Mouse (Mus musculus): Measurements from ENCODE around the gene Phf14. TPM values are rescaled to one million over a fixed set of nuclear protein-coding genes. Genes with fewer than 3 reads are reported as not detected.

The Phf14 gene
- polyA plus RNA-seq, 1 experiment from 2014 or later = 112 TPM

- Histone ChIP-seq H3K36me3 (peaks cover 12% of the 10 kb centered on the region; the same call in 1 of the 2 replicates), H3K4me1 (no peaks in the 10 kb centered on the region), H3K9me3 (no peaks in the 10 kb centered on the region), H3K27ac (no peak overlapping the region), H3K27me3 (no peaks in the 10 kb centered on the region), H3K4me2 (no peak overlapping the region), H3K9ac (no peak overlapping the region), H3K4me3 (no peak overlapping the region)
- 91% methylated on average over 5 of the region's 5 CpGs for WGBS
- ATAC-seq (ENCODE audit: insufficient number of reproducible peaks, insufficient read depth, low FRiP score, low TSS enrichment, low read depth) = no peak
These were observed 167.0 kb downstream of the Phf14 start for GRCm38 (mm10) chr6:12074599-12074998.

- H3K4me1 ChIP-seq = no peaks in the 10 kb centered on the region
- 67% methylated on average over 7 of the region's 7 CpGs for WGBS
- no peak for ATAC-seq (ENCODE audit: insufficient number of reproducible peaks, insufficient read depth, low FRiP score, low TSS enrichment, low read depth)
These were observed 169.7 kb downstream of the Phf14 start for GRCm38 (mm10) chr6:12077338-12077737.

GRCm38 (mm10) chr6:12077880-12078618 is 170.4 kb downstream of the Phf14 start:
- Histone ChIP-seq H3K36me3 (peaks cover 17% of the 10 kb centered on the region), H3K4me2 (no peak overlapping the region), H3K27ac (no peak overlapping the region), H3K4me3 (no peak overlapping the region), H3K9ac (no peak overlapping the region), H3K9me3 (no peaks in the 10 kb centered on the region), H3K4me1 (no peaks in the 10 kb centered on the region), H3K27me3 (no peaks in the 10 kb centered on the region)
- 82% methylated on average over 8 of the region's 8 CpGs for WGBS
- no peak for ATAC-seq (ENCODE audit: insufficient number of reproducible peaks, insufficient read depth, low FRiP score, low TSS enrichment, low read depth)

More at GRCm38 (mm10) chr6:12077338-12077737, 169.7 kb downstream of the Phf14 start:
- no peak overlapping the region for H3K4me3 ChIP-seq
- H3K9ac ChIP-seq = no peak overlapping the region
- no peaks in the 10 kb centered on the region for H3K9me3 ChIP-seq
- H3K27me3 ChIP-seq = no peaks in the 10 kb centered on the region
- H3K27ac ChIP-seq = no peak overlapping the region
- H3K4me2 ChIP-seq = no peak overlapping the region
- peaks cover 13% of the 10 kb centered on the region for H3K36me3 ChIP-seq

GRCm38 (mm10) chr6:12079260-12079659 is 171.7 kb downstream of the Phf14 start:
- Histone ChIP-seq H3K4me1 (no peaks in the 10 kb centered on the region), H3K9me3 (no peaks in the 10 kb centered on the region), H3K27ac (no peak overlapping the region), H3K27me3 (no peaks in the 10 kb centered on the region), H3K4me3 (no peak overlapping the region), H3K4me2 (no peak overlapping the region), H3K36me3 (peaks cover 23% of the 10 kb centered on the region), H3K9ac (no peak overlapping the region)
- ATAC-seq (ENCODE audit: insufficient number of reproducible peaks, insufficient read depth, low FRiP score, low TSS enrichment, low read depth) = no peak
- 94% methylated on average over 4 of the region's 4 CpGs for WGBS

- Histone ChIP-seq H3K4me1 (no peaks in the 10 kb centered on the region), H3K36me3 (peaks cover 23% of the 10 kb centered on the region), H3K4me2 (no peak overlapping the region), H3K9me3 (no peaks in the 10 kb centered on the region), H3K9ac (no peak overlapping the region), H3K27me3 (no peaks in the 10 kb centered on the region), H3K27ac (no peak overlapping the region), H3K4me3 (no peak overlapping the region)
- no peak for ATAC-seq (ENCODE audit: insufficient number of reproducible peaks, insufficient read depth, low FRiP score, low TSS enrichment, low read depth)
- 73% methylated on average over 5 of the region's 5 CpGs for WGBS
These were observed 172.8 kb downstream of the Phf14 start for GRCm38 (mm10) chr6:12080423-12080822.

- no peak overlapping the region for H3K27ac ChIP-seq
- H3K4me3 ChIP-seq = no peak overlapping the region
- H3K27me3 ChIP-seq = no peaks in the 10 kb centered on the region
- no peak for ATAC-seq (ENCODE audit: insufficient number of reproducible peaks, insufficient read depth, low FRiP score, low TSS enrichment, low read depth)
- H3K4me2 ChIP-seq = no peak overlapping the region
- H3K9me3 ChIP-seq = no peaks in the 10 kb centered on the region
- 68% methylated on average over 2 of the region's 2 CpGs for WGBS
- H3K36me3 ChIP-seq = peaks cover 23% of the 10 kb centered on the region
- H3K9ac ChIP-seq = no peak overlapping the region
- no peaks in the 10 kb centered on the region for H3K4me1 ChIP-seq
These were observed 174.1 kb downstream of the Phf14 start for GRCm38 (mm10) chr6:12081722-12082121.

- H3K4me1 ChIP-seq = no peaks in the 10 kb centered on the region
- H3K27ac ChIP-seq = no peak overlapping the region
- no peak overlapping the region for H3K4me2 ChIP-seq
- H3K9ac ChIP-seq = no peak overlapping the region
- no peaks in the 10 kb centered on the region for H3K27me3 ChIP-seq
- H3K4me3 ChIP-seq = no peak overlapping the region
- WGBS = 79% methylated on average over 2 of the region's 2 CpGs
- H3K36me3 ChIP-seq = peaks cover 23% of the 10 kb centered on the region
- no peak for ATAC-seq (ENCODE audit: insufficient number of reproducible peaks, insufficient read depth, low FRiP score, low TSS enrichment, low read depth)
- H3K9me3 ChIP-seq = no peaks in the 10 kb centered on the region
These were observed 174.5 kb downstream of the Phf14 start for GRCm38 (mm10) chr6:12082125-12082524.

GRCm38 (mm10) chr6:12082531-12083216 is 175.1 kb downstream of the Phf14 start:
- Histone ChIP-seq H3K4me3 (no peak overlapping the region), H3K9me3 (no peaks in the 10 kb centered on the region), H3K27me3 (no peaks in the 10 kb centered on the region), H3K4me1 (no peaks in the 10 kb centered on the region), H3K27ac (no peak overlapping the region), H3K36me3 (peaks cover 23% of the 10 kb centered on the region), H3K9ac (no peak overlapping the region), H3K4me2 (no peak overlapping the region)
- ATAC-seq (ENCODE audit: insufficient number of reproducible peaks, insufficient read depth, low FRiP score, low TSS enrichment, low read depth) = no peak
- 67% methylated on average over 6 of the region's 6 CpGs for WGBS

- no peak overlapping the region for H3K27ac ChIP-seq
- no peaks in the 10 kb centered on the region for H3K4me1 ChIP-seq
- H3K4me2 ChIP-seq = no peak overlapping the region
- peaks cover 14% of the 10 kb centered on the region for H3K36me3 ChIP-seq
- 90% methylated on average over 5 of the region's 5 CpGs for WGBS
- no peaks in the 10 kb centered on the region for H3K9me3 ChIP-seq
- no peak overlapping the region for H3K4me3 ChIP-seq
- no peak for ATAC-seq (ENCODE audit: insufficient number of reproducible peaks, insufficient read depth, low FRiP score, low TSS enrichment, low read depth)
- no peaks in the 10 kb centered on the region for H3K27me3 ChIP-seq
- no peak overlapping the region for H3K9ac ChIP-seq
These were observed 177.1 kb downstream of the Phf14 start for GRCm38 (mm10) chr6:12084721-12085120.

GRCm38 (mm10) chr6:12089439-12089992 is 181.9 kb downstream of the Phf14 start:
- WGBS = 60% methylated on average over 3 of the region's 3 CpGs
- no peaks in the 10 kb centered on the region for H3K36me3 ChIP-seq
- no peak overlapping the region for H3K4me3 ChIP-seq
- H3K27me3 ChIP-seq = no peaks in the 10 kb centered on the region
- no peaks in the 10 kb centered on the region for H3K9me3 ChIP-seq
- no peak overlapping the region for H3K9ac ChIP-seq
- H3K27ac ChIP-seq = no peak overlapping the region
- ATAC-seq (ENCODE audit: insufficient number of reproducible peaks, insufficient read depth, low FRiP score, low TSS enrichment, low read depth) = no peak
- H3K4me1 ChIP-seq = no peaks in the 10 kb centered on the region
- H3K4me2 ChIP-seq = no peak overlapping the region

- no peaks in the 10 kb centered on the region for H3K9me3 ChIP-seq
- H3K4me2 ChIP-seq = no peak overlapping the region
- no peak overlapping the region for H3K4me3 ChIP-seq
- H3K4me1 ChIP-seq = no peaks in the 10 kb centered on the region
- ATAC-seq (ENCODE audit: insufficient number of reproducible peaks, insufficient read depth, low FRiP score, low TSS enrichment, low read depth) = no peak
- H3K36me3 ChIP-seq = no peaks in the 10 kb centered on the region
- no peak overlapping the region for H3K27ac ChIP-seq
- WGBS = 86% methylated on average over 1 of the region's 1 CpGs
- H3K9ac ChIP-seq = no peak overlapping the region
- H3K27me3 ChIP-seq = no peaks in the 10 kb centered on the region
These were observed 188.1 kb downstream of the Phf14 start for GRCm38 (mm10) chr6:12095716-12096115.

- H3K27me3 ChIP-seq = no peaks in the 10 kb centered on the region
- peaks cover 4% of the 10 kb centered on the region for H3K4me1 ChIP-seq
- no peak for ATAC-seq (ENCODE audit: insufficient number of reproducible peaks, insufficient read depth, low FRiP score, low TSS enrichment, low read depth)
- no peak overlapping the region for H3K27ac ChIP-seq
- no peaks in the 10 kb centered on the region for H3K9me3 ChIP-seq
- H3K4me2 ChIP-seq = no peak overlapping the region
- H3K36me3 ChIP-seq = no peaks in the 10 kb centered on the region
- WGBS = 47% methylated on average over 4 of the region's 4 CpGs
- H3K9ac ChIP-seq = no peak overlapping the region
- no peak overlapping the region for H3K4me3 ChIP-seq
These were observed 189.5 kb downstream of the Phf14 start for GRCm38 (mm10) chr6:12097125-12097524.

Data from embryonic facial prominence, embryonic 13.5 days (tissue).